Mouse (Mus musculus): ENCODE measurements at regions not wholly inside any gene's neighbourhood (a gene's known extent, or its start where the extent isn't known, plus 50 kb on each side); places are given as distances from the start of the nearest gene placed in this dataset.

DNA sequence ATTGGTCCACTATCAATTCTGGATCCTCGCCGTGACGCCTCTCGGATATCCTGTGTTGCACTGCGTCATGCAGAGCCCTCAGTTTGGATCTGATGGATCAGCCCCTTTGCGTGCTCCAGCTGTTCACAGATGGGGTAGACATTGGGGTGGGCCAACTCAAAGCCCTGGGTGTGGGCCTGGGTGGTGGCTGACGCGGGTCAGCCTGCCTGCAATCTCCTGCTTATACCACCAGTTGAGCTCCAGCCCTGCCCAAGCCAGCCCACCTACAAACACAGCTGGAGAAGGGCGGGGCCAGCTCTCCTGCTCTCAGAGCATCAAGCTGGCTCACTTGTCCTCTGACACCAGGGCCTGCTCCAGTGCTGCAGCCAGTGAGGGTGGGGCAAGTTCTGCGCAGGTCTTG is 73.1 kb downstream of the Rps15a start:
- no peak for DNase-seq

DNA sequence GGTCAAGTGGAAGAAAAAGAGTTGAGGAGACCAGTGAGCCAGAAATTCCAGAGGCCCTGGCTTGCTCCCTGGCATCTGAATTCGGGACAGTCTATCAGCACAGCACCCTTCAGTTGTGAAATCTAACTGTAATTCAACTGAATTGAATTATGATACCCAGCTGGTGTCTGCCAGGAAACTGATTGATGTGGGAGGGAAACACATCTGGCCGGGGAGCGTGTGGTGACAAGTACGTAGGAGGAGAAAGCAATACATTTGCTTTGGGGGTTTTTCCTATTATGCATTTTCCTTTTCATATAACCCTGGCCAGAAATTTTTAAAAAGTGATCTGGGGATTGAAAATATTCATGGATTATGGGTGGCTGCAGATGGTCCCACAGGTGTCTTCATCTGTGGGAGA is 76.1 kb downstream of the Rps15a start:
- no peak for DNase-seq

- DNase-seq, result no peak
Measured at GRCm38 (mm10) chr7:118037062-118037461, 78.9 kb downstream of the Rps15a start.

GRCm38 (mm10) chr7:118026106-118026526 is 89.9 kb downstream of the Rps15a start:
- no peak for DNase-seq

DNA sequence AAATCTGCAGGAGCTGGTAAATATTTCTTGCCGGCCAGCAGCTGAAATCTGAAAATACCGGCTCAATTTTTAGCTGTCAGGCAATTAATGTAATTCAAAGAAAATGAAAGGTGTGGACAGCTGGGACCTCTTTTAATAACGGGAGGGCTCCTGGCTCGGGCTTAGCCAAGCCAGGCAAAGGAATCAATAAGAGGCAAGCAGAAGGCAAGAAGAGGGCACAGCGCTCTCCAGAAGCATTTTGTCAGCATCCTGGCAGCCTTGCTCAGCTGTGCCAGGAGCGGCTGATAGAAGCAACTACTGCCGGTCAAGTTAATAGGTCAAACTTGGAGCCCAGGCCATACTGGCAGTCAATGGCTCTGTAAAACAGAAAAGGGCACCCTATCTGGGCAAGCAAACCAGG is 111.4 kb downstream of the Rps15a start:
- DNase-seq, result no peak

DNA sequence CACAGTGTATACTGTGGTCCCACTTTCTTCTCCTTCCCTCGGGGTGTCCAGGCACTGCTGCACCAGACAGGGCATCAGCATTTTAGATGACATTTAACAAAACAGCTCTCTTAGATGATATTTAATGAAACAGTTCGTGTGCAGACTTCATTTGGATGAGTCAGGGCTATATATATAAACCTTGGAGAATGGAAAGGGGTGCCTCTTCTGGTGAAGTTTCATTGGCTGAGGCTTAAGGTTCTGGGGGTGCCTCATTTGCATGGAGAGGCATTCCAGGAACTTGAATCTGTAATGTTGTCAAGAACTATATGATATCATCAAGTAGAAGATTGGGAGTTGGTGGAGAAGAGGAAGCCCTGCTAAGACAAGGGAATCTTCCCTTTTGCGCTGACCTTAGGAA is 114.1 kb downstream of the Rps15a start:
- DNase-seq, result no peak

- DNase-seq, result peak; percentile 14
Measured at GRCm38 (mm10) chr7:118001121-118001520, 114.9 kb downstream of the Rps15a start.

- DNase-seq, result no peak
Measured at GRCm38 (mm10) chr7:117982177-117982576, 133.8 kb downstream of the Rps15a start.

GRCm38 (mm10) chr7:117971176-117971575 is 144.8 kb downstream of the Rps15a start:
- no peak for DNase-seq

DNA sequence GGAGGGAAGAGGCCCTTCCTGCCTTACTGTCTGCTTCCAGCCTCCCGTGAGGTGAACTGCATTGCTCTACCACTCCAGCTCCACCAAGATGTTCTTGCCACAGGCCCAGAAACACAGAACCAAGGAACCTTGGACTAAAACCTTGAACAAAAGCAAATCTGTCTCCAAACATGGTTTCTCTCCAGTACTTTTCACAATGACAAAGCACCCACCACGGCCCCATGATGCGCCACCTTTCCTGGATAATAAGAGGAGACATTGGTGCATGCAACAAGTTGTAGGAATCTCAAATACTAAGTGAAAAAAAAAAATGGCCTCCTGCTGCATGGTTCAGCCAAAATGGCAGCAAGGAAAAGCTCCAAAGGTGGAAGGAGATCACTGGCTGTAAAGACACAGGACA is 172.6 kb downstream of the Rps15a start:
- DNase-seq, result no peak

DNA sequence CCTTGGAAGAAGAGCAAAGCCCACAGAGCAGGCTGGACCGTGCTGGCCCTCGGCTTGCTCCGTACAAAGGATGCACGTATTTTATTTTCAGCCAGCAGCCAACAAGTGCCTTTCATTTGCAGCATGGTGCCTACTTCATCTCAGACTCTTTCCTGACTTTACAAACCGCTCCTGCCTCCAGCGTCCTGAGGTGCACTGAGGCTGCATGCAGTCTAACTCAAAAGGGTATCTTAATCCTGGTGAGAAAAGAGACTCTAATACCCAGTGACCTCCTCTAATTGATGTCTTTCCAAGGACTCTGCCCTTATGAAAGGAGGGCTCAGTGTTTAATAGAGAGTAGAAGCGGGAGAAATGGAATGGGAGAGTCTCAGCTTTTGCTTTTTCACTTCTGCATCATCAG is 176.4 kb downstream of the Rps15a start:
- DNase-seq, result no peak

DNA sequence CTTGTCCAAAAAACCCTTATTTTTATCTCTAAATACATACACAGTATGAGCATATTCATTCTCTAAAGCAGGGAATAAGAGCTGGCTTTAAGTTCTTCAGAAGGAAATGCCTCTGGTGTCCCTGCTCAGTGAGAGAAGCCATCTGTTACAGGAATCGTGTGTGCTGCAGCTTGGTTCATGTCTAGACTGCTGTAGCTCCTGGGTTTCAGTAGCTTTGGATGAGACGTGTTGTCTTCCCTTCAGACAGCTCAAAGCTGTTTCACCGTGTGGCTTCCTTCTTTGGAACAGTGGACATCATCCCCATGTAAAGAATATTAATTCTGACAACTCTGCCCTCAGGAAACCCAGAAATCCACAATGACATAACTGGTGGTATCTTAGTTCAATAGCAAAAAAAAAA is 181.1 kb downstream of the Rps15a start:
- DNase-seq, result no peak

DNA sequence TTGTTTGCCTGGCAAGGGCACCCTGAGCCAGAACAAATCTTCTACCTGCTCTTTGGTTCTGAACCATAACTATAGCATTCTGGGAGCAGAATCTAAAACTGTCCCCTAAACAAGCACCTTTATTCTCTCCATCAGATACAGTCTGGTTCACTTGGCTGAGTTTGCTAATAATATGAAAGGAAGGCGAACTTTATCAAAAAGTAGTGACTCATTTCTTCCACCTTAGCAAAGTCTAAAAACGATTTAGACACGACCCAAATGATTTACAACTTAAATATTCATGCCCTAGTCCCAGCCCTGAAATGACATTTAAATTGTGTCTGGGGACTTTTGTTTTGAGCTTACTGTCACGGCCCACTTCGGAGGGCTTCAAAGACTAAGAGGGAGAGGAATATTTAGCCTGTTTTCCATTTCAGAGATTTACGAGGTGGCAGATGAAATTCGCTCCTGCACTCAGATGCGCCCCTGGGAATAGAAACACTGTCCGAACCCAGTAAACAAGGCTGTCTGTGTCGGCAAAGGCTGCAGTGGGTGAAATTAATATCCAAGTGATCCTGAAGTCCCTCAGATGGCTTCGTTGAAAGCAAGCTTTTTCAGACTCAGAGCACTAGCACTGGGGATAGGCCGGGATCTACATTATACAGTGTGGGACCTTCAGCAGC is 184.6 kb downstream of the Rps15a start:
- no peak for DNase-seq

DNA sequence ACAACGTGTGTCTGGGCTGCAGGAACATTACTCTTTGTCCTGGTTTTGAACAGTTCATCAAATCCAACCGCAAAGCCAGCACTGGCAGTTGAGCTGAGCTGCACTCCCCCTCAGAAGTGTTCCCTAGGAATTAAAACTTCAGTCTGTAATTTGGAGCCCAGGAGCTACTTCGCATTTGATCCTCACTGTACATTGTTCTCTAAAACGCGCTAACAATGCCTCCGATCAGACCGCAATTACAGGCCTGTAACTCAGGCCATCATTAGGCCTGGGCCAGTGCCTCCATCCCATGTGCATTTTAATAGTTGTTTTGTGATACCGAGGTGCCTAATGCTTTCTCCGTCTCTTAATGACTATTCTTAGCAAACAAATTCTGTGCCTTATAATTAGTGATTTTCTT is 185.6 kb downstream of the Rps15a start:
- no peak for DNase-seq

- DNase-seq, result no peak
Measured at GRCm38 (mm10) chr7:117926396-117926795, 189.6 kb downstream of the Rps15a start.

DNA sequence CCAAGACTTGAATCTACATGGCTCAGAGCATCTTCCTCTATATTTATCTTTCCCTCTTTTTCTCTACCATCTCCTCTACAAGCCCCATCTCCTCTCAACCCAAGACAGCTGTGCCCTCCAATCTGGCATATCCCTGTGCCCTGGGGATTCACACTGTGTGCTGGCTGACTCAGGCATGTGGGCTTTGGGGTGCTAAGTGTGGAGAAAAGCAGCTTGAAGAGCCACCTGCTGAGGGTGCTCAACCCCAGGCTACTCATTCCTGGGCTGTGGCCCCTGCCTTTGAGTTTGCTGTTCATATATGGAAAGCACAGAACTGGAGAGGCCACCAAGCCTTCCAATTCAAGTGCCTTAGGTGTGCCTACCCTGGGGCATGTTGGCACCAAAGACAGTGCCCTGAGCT is 193.7 kb downstream of the Rps15a start:
- no peak for DNase-seq

DNA sequence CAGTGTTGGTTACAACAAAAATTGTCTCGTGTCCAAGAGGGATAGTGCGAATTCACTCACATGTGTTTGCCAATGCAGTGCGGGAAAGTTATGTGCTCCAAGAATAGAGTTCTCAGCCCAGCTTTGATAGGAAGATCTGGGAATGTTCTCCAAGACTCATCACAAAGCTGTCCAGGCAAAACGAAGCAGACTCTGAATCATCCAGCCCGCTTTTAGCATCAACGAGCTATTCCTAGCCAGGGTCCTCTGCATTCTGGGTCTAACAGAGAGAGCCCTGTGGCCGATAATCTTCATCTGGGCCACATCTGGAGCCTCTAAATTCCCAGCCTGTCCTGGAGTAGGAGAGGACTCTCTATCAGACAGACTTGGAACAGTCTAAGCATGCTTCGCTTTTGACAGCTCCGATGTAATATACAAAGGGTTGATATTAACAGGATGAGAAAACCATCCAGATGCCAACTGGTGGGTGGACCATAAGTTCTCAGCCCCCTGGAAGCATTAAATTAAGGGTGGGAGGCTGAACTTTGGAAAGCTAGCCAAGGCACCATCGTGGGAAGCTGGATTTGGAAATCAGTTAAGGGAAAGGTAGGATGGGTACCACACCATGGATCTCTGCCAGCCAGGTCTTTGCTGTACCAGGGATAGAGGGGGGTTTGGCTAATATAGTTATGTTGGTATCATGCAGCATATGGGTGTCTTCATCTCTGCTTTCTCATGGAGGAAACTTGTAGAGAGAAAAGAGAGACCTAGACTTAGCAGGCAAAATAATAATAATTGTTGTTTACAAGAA is 197.6 kb downstream of the Rps15a start:
- DNase-seq, result no peak

- DNase-seq, result no peak
Measured at GRCm38 (mm10) chr7:117916915-117917314, 199.1 kb downstream of the Rps15a start.

- DNase-seq, result no peak
Measured at GRCm38 (mm10) chr7:117912453-117912852, 203.5 kb downstream of the Rps15a start.

- DNase-seq, result no peak
Measured at GRCm38 (mm10) chr7:117911062-117911461, 204.9 kb downstream of the Rps15a start.

DNA sequence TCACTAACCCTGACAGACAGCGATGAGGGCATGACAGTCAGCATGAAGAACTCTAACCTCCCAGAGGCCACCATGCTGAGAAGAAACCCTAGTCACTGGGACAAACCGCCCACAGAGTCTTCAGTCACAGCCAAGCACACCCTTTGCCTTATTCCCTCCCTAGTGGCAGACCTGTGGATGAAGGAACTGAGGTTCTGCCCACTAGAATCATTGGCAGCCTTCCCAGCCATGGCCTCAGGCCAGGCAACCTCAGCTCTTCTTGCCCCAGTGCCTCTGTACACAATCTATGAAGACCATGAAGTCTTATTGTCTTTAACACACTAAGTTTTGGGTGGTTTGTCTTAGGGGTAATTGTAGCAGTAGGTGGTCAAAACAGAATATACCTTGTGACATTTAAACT is 219.5 kb downstream of the Rps15a start:
- DNase-seq, result peak; percentile 12

DNA sequence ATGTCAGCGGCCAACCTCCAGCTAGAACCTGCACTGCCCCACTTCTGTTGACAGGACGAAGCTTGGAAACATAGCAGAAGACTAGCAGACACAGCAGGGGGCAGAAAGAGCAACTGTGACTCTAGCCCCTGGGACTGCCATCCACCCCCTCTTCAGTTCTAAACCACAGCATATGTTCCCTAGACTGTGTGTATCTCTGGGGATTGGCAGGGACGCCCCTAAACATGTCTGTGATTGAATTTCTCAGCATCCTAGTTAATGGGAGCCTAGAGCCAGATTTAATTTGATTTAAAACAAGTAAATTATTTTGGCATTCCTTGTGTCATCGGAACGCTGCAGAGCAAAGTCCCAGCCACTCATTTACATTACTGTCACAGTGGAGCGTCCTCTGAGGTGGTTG is 228.7 kb downstream of the Rps15a start:
- no peak for DNase-seq

GRCm38 (mm10) chr7:117882803-117883202 is 233.2 kb downstream of the Rps15a start:
- DNase-seq, result peak; percentile 36

- no peak for DNase-seq
Measured at GRCm38 (mm10) chr7:117878903-117879302, 237.1 kb downstream of the Rps15a start.
